Comparison of ENCODE assay signal across 32 mouse cellular contexts in the genomic region with DNA sequence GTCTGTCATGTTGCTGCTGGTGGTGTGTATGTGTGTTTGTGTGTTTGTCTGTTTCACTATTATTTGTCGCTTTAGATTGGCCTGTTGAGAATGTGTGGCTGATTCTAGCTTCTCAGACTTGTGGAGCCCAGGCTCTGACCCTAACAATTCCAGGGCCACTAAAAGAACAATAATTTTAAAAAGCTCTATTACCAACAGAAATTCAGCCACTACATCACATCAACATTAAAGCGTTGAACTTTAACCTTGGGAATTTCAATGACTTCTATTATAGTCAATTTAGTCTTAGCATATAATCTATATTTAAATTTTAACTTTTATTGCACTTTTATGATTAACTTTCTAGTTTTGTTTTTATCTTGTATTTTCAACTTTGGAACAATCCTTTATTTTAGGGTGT.
"Had no signal": no experiment of that assay in that cellular context is flagged by ENCODE, and none has a peak within 500 bp of the region (broad histone marks: within the 10 kb centered on the region; RNA-seq: fewer than 3 reads in every experiment).

No protein-coding gene starts in this region.

- ATAC-seq: liver, embryonic 12.5 days; liver, postnatal 0 days; lung, postnatal 0 days; midbrain, embryonic 13.5 days; midbrain, embryonic 15.5 days; midbrain, embryonic 16.5 days had no signal

- H3K27ac ChIP-seq: left cerebral cortex, adult 2 months; limb, embryonic 10.5 days; limb, embryonic 12.5 days; limb, embryonic 13.5 days; limb, embryonic 15.5 days; liver, embryonic 12.5 days; liver, embryonic 13.5 days; liver, embryonic 14.5 days; liver, embryonic 15.5 days; lung, embryonic 15.5 days; macrophage; midbrain, embryonic 10.5 days; midbrain, embryonic 12.5 days; midbrain, embryonic 13.5 days; midbrain, embryonic 15.5 days had no signal

- H3K4me2 ChIP-seq: limb, embryonic 12.5 days; limb, embryonic 13.5 days; limb, embryonic 15.5 days; liver, embryonic 11.5 days; liver, embryonic 12.5 days; liver, embryonic 13.5 days; liver, embryonic 15.5 days; lung, embryonic 14.5 days; lung, embryonic 15.5 days; midbrain, embryonic 11.5 days; midbrain, embryonic 12.5 days; midbrain, embryonic 13.5 days; midbrain, embryonic 15.5 days had no signal

- DNase-seq: left cerebral cortex, postnatal 4 days; liver; liver, embryonic 13.5 days; liver, postnatal 0 days; lung, adult 18-20 months; lung, adult 2 months; lung, embryonic 14.5 days; lung, postnatal 10 days; lung, postnatal 14 days; lung, postnatal 36 days; lung, postnatal 4 days; midbrain, embryonic 14.5 days had no signal

- H3K4me3 ChIP-seq: left cerebral cortex, adult 2 months; limb, embryonic 10.5 days; limb, embryonic 12.5 days; limb, embryonic 13.5 days; limb, embryonic 15.5 days; liver, embryonic 12.5 days; liver, embryonic 13.5 days; liver, embryonic 15.5 days; lung, embryonic 15.5 days; megakaryocyte, embryonic 14.5 days; midbrain, embryonic 10.5 days; midbrain, embryonic 12.5 days; midbrain, embryonic 13.5 days; midbrain, embryonic 15.5 days; myocyte had no signal

- H3K36me3 ChIP-seq: limb, embryonic 10.5 days; limb, embryonic 12.5 days; limb, embryonic 13.5 days; limb, embryonic 15.5 days; liver, embryonic 12.5 days; liver, embryonic 13.5 days; liver, embryonic 15.5 days; lung, embryonic 15.5 days; midbrain, embryonic 10.5 days; midbrain, embryonic 12.5 days; midbrain, embryonic 13.5 days; midbrain, embryonic 15.5 days had no signal

- H3K9ac ChIP-seq: limb, embryonic 12.5 days; limb, embryonic 13.5 days; limb, embryonic 15.5 days; liver, embryonic 12.5 days; liver, embryonic 13.5 days; liver, embryonic 14.5 days; liver, embryonic 15.5 days; liver, postnatal 0 days; lung, embryonic 14.5 days; lung, embryonic 15.5 days; midbrain, embryonic 12.5 days; midbrain, embryonic 13.5 days; midbrain, embryonic 15.5 days had no signal

- H3K4me1 ChIP-seq: limb, embryonic 10.5 days; limb, embryonic 12.5 days; limb, embryonic 13.5 days; liver, embryonic 12.5 days; liver, embryonic 13.5 days; liver, embryonic 15.5 days; lung, embryonic 15.5 days; midbrain, embryonic 10.5 days; midbrain, embryonic 12.5 days; midbrain, embryonic 13.5 days; midbrain, embryonic 15.5 days had no signal

- H3K27me3 ChIP-seq: limb, embryonic 12.5 days; limb, embryonic 13.5 days; limb, embryonic 15.5 days; liver, embryonic 12.5 days; liver, embryonic 13.5 days; liver, embryonic 15.5 days; lung, embryonic 15.5 days; megakaryocyte, embryonic 14.5 days; midbrain, embryonic 12.5 days; midbrain, embryonic 13.5 days; midbrain, embryonic 15.5 days had no signal

- H3K9me3 ChIP-seq: limb, embryonic 10.5 days; limb, embryonic 12.5 days; limb, embryonic 15.5 days; liver, embryonic 12.5 days; liver, embryonic 13.5 days; liver, embryonic 15.5 days; lung, embryonic 15.5 days; megakaryocyte, embryonic 14.5 days; midbrain, embryonic 10.5 days; midbrain, embryonic 12.5 days; midbrain, embryonic 13.5 days; midbrain, embryonic 15.5 days had no signal
